Mouse (Mus musculus) bone marrow, adult 2 months (tissue): ENCODE data around the gene Tdp1.

Experiments used
- CTCF ChIP-seq: fragments of 200-500 bp; IDR thresholded peaks from 2 replicates; pipeline ENCODE4 v1.5.1; 2011; ENCODE audit warnings: low read length, control low read depth; ENCODE audit not compliant: control insufficient read depth, insufficient read depth
- POLR2A ChIP-seq: fragments of 200-500 bp; IDR thresholded peaks from 2 replicates; pipeline ENCODE4 v1.6.1; 2011; ENCODE audit warnings: low read depth, mild to moderate bottlenecking, control low read depth, low read length, borderline replicate concordance; ENCODE audit not compliant: control insufficient read depth

DNA sequence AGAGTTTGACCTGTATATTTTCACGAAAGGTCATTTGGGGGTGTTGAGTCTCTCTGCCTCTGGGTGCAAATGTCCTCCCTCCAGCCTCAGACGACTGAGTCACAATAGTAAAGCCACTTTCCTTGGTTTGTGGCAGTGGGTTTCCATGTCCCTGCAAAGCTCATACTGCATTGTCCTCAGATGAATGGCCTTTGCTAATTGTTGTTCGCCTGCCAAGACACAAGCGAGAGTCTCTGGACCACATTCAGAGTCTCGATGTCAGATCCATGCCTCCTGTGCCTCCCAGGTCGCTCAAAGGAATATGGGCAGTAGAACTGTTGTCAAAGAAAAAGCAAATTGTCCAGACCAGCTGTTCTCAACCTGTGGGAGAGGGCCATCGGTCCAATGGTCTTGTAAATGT is 116.1 kb downstream of the Tdp1 start:
- TF ChIP-seq POLR2A (no peak), CTCF (no peak)
